Mouse (Mus musculus): Measurements from ENCODE around the gene Armh4. TPM values are rescaled to one million over a fixed set of nuclear protein-coding genes. Genes with fewer than 3 reads are reported as not detected.
"Not testable (repeated sequence)": the region's sequence is repeated elsewhere in the genome, so short reads cannot be mapped to it uniquely, and the experiment has no call there.

Gene Armh4
- polyA plus RNA-seq, 1 experiment from 2014 or later: 10.0 TPM

DNA sequence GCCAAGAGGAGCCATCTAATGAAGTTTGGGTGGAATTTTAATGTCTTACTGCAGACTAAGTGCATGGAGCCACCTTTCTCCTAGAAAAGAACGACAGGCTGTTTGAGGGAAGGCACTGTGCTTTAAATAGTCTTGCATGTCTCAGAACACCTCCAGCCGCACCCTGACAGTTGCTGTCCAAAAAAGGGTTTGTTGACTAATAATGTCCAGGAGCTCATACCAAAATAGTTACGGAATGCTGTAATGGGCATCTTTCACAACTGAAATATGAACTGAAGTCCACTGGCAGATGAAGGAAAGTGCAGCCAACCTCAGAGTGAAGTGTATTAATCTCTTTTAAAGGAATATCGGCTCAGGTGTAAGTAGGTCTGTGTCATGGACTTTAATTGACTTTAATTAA, 7.4 kb upstream of the Armh4 start:
- H3K27me3 ChIP-seq (ENCODE audit: control insufficient read depth, insufficient read depth, low read length): no peaks in the 10 kb centered on the region
- H3K4me3 ChIP-seq (ENCODE audit: low read depth, low read length): no peak overlapping the region
- DNase-seq (ENCODE audit: low spot score): no peak
- no peaks in the 10 kb centered on the region for H3K4me1 ChIP-seq (ENCODE audit: control insufficient read depth, insufficient read depth, low read length)
- WGBS: 65% methylated on average over 4 of the region's 4 CpGs
- H3K36me3 ChIP-seq (ENCODE audit: control insufficient read depth, insufficient read depth, low read length): no peaks in the 10 kb centered on the region
- no peak overlapping the region for H3K27ac ChIP-seq (replicated peaks; ENCODE audit: low read depth, low read length)
- no peak overlapping the region for H3K9ac ChIP-seq (ENCODE audit: low read length)
- H3K4me2 ChIP-seq (ENCODE audit: low read depth, severe bottlenecking): no peak overlapping the region
- ATAC-seq (ENCODE audit: insufficient number of reproducible peaks, low FRiP score, low TSS enrichment, low read depth): no peak
- no peaks in the 10 kb centered on the region for H3K9me3 ChIP-seq (ENCODE audit: control insufficient read depth, low read length)

DNA sequence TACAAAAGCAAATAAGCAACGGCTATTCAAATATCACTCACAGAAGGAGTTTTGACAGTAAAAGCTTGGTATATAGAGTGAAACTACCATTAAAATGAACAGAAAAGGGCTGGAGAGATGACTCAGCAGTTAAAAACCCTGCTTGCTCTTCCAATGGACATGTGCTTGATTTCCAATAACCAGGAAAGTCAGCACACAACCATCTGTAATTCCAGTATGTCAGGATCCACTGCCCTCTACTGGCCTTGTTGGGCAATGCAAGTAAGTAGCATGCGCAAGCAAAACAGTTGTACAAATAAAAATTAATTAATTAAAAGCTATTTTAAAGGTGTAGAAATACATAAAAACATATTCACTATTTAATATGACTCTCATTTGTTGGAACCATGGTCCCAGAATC, 2.6 kb upstream of the Armh4 start:
- Histone ChIP-seq H3K27ac (replicated peaks; ENCODE audit: low read depth, low read length) (no peak overlapping the region), H3K9me3 (ENCODE audit: control insufficient read depth, low read length) (no peaks in the 10 kb centered on the region), H3K4me2 (ENCODE audit: low read depth, severe bottlenecking) (no peak overlapping the region), H3K36me3 (ENCODE audit: control insufficient read depth, insufficient read depth, low read length) (no peaks in the 10 kb centered on the region), H3K4me1 (ENCODE audit: control insufficient read depth, insufficient read depth, low read length) (no peaks in the 10 kb centered on the region), H3K4me3 (ENCODE audit: low read depth, low read length) (no peak overlapping the region), H3K27me3 (ENCODE audit: control insufficient read depth, insufficient read depth, low read length) (no peaks in the 10 kb centered on the region), H3K9ac (ENCODE audit: low read length) (no peak overlapping the region)
- ATAC-seq (ENCODE audit: insufficient number of reproducible peaks, low FRiP score, low TSS enrichment, low read depth) (no peak), DNase-seq (ENCODE audit: low spot score) (peak; percentile 73)
- 56% methylated on average over 2 of the region's 2 CpGs for WGBS

DNA sequence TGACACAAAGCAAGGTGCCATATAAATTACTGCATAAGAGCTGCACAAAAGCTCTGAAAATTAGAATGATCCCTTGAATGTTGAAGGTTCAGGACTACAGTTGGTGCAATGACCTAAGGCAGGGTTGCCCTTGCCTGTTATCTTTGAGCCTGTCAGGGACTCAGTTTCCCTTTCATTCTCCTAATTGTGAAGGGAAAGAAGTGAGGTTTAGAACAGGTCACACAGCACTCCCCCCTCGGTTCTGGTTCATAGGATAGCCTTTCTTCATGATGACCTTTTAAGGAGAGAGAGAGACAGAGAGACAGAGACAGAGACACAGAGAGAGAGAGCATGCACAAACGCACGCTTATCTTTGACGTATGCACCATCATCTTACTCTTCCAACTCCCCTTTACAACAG, 683 bp upstream of the Armh4 start:
- H3K36me3 ChIP-seq (ENCODE audit: control insufficient read depth, insufficient read depth, low read length): no peaks in the 10 kb centered on the region
- no peaks in the 10 kb centered on the region for H3K9me3 ChIP-seq (ENCODE audit: control insufficient read depth, low read length)
- no peak overlapping the region for H3K27ac ChIP-seq (replicated peaks; ENCODE audit: low read depth, low read length)
- DNase-seq (ENCODE audit: low spot score) (no peak), ATAC-seq (ENCODE audit: insufficient number of reproducible peaks, low FRiP score, low TSS enrichment, low read depth) (no peak)
- no peak overlapping the region for H3K4me3 ChIP-seq (ENCODE audit: low read depth, low read length)
- no peaks in the 10 kb centered on the region for H3K4me1 ChIP-seq (ENCODE audit: control insufficient read depth, insufficient read depth, low read length)
- H3K4me2 ChIP-seq (ENCODE audit: low read depth, severe bottlenecking): no peak overlapping the region
- no peak overlapping the region for H3K9ac ChIP-seq (ENCODE audit: low read length)
- 83% methylated on average over 4 of the region's 4 CpGs for WGBS
- H3K27me3 ChIP-seq (ENCODE audit: control insufficient read depth, insufficient read depth, low read length): no peaks in the 10 kb centered on the region

DNA sequence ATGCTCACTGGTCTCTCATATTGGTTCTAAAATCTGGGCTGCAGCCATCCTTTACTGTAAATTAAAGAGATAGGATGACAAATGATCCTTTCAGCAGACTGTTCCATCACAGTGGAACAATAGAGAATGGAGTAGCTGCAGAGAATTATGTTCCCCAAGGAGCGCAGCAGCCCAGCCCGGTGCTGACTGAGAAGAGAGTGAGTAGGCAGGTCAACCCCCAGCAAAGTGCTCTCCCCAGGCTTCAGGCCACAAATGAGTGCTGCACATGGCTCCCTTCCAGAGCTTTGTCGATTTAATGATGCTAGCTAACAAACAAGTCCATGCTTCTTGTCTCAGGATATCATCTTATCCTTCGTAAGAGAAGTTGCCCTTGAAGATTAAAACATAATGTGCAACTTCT, 2.8 kb downstream of the Armh4 start:
- no peaks in the 10 kb centered on the region for H3K27me3 ChIP-seq (ENCODE audit: control insufficient read depth, insufficient read depth, low read length)
- WGBS: 79% methylated on average over 4 of the region's 4 CpGs
- DNase-seq (ENCODE audit: low spot score): no peak
- H3K4me1 ChIP-seq (ENCODE audit: control insufficient read depth, insufficient read depth, low read length): no peaks in the 10 kb centered on the region
- no peak for ATAC-seq (ENCODE audit: insufficient number of reproducible peaks, low FRiP score, low TSS enrichment, low read depth)
- no peaks in the 10 kb centered on the region for H3K9me3 ChIP-seq (ENCODE audit: control insufficient read depth, low read length)
- no peak overlapping the region for H3K4me3 ChIP-seq (ENCODE audit: low read depth, low read length)
- H3K27ac ChIP-seq (replicated peaks; ENCODE audit: low read depth, low read length): no peak overlapping the region
- H3K9ac ChIP-seq (ENCODE audit: low read length): no peak overlapping the region
- H3K4me2 ChIP-seq (ENCODE audit: low read depth, severe bottlenecking): no peak overlapping the region
- H3K36me3 ChIP-seq (ENCODE audit: control insufficient read depth, insufficient read depth, low read length): no peaks in the 10 kb centered on the region

DNA sequence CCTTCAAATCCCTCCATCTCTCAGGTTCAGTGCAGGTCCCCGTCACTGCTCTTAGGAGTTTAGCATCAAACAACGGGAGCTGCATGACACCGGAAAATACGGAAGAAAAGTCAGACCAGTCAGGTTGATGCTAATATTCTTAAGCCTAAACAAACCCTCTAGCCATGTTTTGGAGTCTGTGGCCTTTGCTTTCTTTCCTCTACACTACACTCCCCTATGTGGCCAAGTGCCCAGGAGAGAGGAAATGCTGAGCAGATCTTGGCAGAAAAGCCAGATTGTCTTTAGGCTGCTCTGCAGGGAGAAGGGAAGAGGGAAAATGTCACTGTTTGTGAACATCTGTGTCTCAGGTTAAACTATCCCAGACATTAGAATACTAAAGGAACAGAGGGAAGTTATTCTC, 5.6 kb downstream of the Armh4 start:
- not testable (repeated sequence) for H3K27me3 ChIP-seq (ENCODE audit: control insufficient read depth, insufficient read depth, low read length); H3K9ac ChIP-seq (ENCODE audit: low read length); H3K4me1 ChIP-seq (ENCODE audit: control insufficient read depth, insufficient read depth, low read length); ATAC-seq (ENCODE audit: insufficient number of reproducible peaks, low FRiP score, low TSS enrichment, low read depth); H3K4me3 ChIP-seq (ENCODE audit: low read depth, low read length); DNase-seq (ENCODE audit: low spot score); H3K4me2 ChIP-seq (ENCODE audit: low read depth, severe bottlenecking); H3K9me3 ChIP-seq (ENCODE audit: control insufficient read depth, low read length); H3K27ac ChIP-seq (replicated peaks; ENCODE audit: low read depth, low read length); H3K36me3 ChIP-seq (ENCODE audit: control insufficient read depth, insufficient read depth, low read length)
- WGBS: 90% methylated on average over 4 of the region's 4 CpGs

DNA sequence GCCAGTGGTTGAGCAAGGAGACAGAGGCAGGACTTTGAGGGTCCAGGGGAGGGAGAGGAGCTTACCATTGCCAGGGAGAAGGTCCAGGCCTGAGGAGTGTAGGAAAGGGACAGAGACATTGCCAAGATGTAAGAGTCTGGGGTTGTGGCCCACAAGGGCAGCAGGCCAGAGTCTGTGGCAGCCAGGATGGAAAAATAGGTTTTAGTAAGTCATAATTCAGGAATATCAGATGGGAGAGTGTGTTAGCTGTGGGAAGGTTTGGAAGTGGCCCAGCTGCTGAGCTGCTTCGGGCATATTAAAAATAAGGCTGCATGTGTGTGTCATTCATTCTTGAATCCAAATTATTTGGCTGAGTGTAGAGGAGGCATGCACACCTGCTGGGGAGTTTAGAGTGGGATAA, 11.4 kb downstream of the Armh4 start:
- Histone ChIP-seq H3K36me3 (ENCODE audit: control insufficient read depth, insufficient read depth, low read length) (no peaks in the 10 kb centered on the region), H3K9me3 (ENCODE audit: control insufficient read depth, low read length) (no peaks in the 10 kb centered on the region), H3K9ac (ENCODE audit: low read length) (no peak overlapping the region), H3K4me3 (ENCODE audit: low read depth, low read length) (no peak overlapping the region), H3K4me1 (ENCODE audit: control insufficient read depth, insufficient read depth, low read length) (no peaks in the 10 kb centered on the region), H3K27ac (replicated peaks; ENCODE audit: low read depth, low read length) (no peak overlapping the region), H3K27me3 (ENCODE audit: control insufficient read depth, insufficient read depth, low read length) (no peaks in the 10 kb centered on the region), H3K4me2 (ENCODE audit: low read depth, severe bottlenecking) (no peak overlapping the region)
- DNase-seq (ENCODE audit: low spot score): no peak
- ATAC-seq (ENCODE audit: insufficient number of reproducible peaks, low FRiP score, low TSS enrichment, low read depth): no peak
- WGBS: 76% methylated on average over 1 of the region's 1 CpGs

DNA sequence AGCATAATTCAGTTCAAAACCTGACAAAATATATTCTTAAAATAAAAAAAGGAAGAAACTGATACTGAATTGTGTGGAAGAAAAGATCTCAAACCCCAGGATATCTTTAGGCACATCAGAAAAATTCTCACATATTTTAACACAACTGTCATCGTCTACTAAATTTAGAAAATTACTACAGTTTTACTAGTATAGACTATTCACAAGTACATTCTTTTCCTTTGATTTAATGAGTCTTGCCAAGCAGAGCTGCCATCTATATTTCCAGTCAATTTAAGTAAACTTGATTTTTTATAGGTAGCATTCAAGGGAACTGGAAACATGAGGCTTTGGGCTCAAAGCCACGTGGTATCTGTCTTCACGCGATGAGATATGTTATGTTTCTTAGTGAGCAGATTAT, 16.6 kb downstream of the Armh4 start:
- no peak overlapping the region for H3K27ac ChIP-seq (replicated peaks; ENCODE audit: low read depth, low read length)
- H3K4me3 ChIP-seq (ENCODE audit: low read depth, low read length): no peak overlapping the region
- H3K9me3 ChIP-seq (ENCODE audit: control insufficient read depth, low read length): no peaks in the 10 kb centered on the region
- no peaks in the 10 kb centered on the region for H3K36me3 ChIP-seq (ENCODE audit: control insufficient read depth, insufficient read depth, low read length)
- no peak overlapping the region for H3K4me2 ChIP-seq (ENCODE audit: low read depth, severe bottlenecking)
- 87% methylated on average over 4 of the region's 4 CpGs for WGBS
- H3K27me3 ChIP-seq (ENCODE audit: control insufficient read depth, insufficient read depth, low read length): no peaks in the 10 kb centered on the region
- H3K9ac ChIP-seq (ENCODE audit: low read length): no peak overlapping the region
- DNase-seq (ENCODE audit: low spot score) (no peak), ATAC-seq (ENCODE audit: insufficient number of reproducible peaks, low FRiP score, low TSS enrichment, low read depth) (no peak)
- H3K4me1 ChIP-seq (ENCODE audit: control insufficient read depth, insufficient read depth, low read length): no peaks in the 10 kb centered on the region

DNA sequence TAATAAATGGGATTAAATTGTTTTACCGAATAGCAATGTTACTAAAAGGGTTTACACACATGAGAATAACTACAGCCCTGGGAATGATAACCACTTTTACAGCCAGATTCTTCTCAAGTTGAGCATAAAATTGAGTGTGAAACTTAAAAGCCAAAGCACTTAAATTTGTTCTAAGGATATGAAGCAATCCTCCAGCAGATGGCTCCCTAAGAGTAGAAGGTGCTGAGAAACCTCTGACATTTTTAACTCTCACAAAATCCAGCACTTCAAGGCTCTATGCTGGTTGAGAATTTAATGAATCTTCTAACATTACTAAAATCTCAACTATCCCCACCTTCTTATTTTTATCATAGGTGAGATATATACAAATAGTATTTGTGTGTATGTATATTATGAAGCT, 27.3 kb downstream of the Armh4 start:
- Histone ChIP-seq H3K27me3 (ENCODE audit: control insufficient read depth, insufficient read depth, low read length) (no peaks in the 10 kb centered on the region), H3K36me3 (ENCODE audit: control insufficient read depth, insufficient read depth, low read length) (no peaks in the 10 kb centered on the region), H3K4me3 (ENCODE audit: low read depth, low read length) (no peak overlapping the region), H3K4me1 (ENCODE audit: control insufficient read depth, insufficient read depth, low read length) (no peaks in the 10 kb centered on the region), H3K27ac (replicated peaks; ENCODE audit: low read depth, low read length) (no peak overlapping the region), H3K9ac (ENCODE audit: low read length) (no peak overlapping the region), H3K4me2 (ENCODE audit: low read depth, severe bottlenecking) (no peak overlapping the region), H3K9me3 (ENCODE audit: control insufficient read depth, low read length) (no peaks in the 10 kb centered on the region)
- no peak for DNase-seq (ENCODE audit: low spot score)
- WGBS: 83% methylated on average over 1 of the region's 1 CpGs
- no peak for ATAC-seq (ENCODE audit: insufficient number of reproducible peaks, low FRiP score, low TSS enrichment, low read depth)

DNA sequence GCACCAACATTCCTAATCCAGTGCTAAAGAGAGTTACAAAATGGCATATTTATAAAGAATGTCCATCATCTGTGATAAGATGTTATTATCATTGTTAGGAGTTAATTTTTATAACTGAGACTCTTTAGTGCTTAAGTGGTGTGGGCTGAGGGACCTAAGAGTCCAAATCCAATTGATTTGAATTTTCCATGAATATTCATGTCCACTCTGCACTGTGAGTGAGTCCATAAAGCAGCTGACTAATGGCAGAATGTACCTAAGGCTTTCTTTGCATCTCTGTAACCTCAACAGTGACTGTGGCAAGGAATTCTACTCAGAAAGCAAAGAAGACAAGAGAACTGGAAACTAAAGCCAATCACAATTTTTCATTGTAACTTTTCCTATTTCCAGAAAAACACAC, 30.6 kb downstream of the Armh4 start:
- Histone ChIP-seq H3K9ac (ENCODE audit: low read length) (no peak overlapping the region), H3K9me3 (ENCODE audit: control insufficient read depth, low read length) (no peaks in the 10 kb centered on the region), H3K36me3 (ENCODE audit: control insufficient read depth, insufficient read depth, low read length) (no peaks in the 10 kb centered on the region), H3K27me3 (ENCODE audit: control insufficient read depth, insufficient read depth, low read length) (no peaks in the 10 kb centered on the region), H3K4me1 (ENCODE audit: control insufficient read depth, insufficient read depth, low read length) (no peaks in the 10 kb centered on the region), H3K27ac (replicated peaks; ENCODE audit: low read depth, low read length) (no peak overlapping the region), H3K4me3 (ENCODE audit: low read depth, low read length) (no peak overlapping the region), H3K4me2 (ENCODE audit: low read depth, severe bottlenecking) (no peak overlapping the region)
- no peak for ATAC-seq (ENCODE audit: insufficient number of reproducible peaks, low FRiP score, low TSS enrichment, low read depth)
- no peak for DNase-seq (ENCODE audit: low spot score)

All from limb, embryonic 11.5 days (tissue).